27 mouse cellular contexts compared by ENCODE assay signal in genomic region chr17:46505617-46506016, GRCm38 (mm10). TPM values are rescaled to one million over a fixed set of nuclear protein-coding genes. Genes with fewer than 3 reads are reported as not detected.
DNase-seq lines count a peak whose midpoint lies in the region; ATAC-seq and TF ChIP-seq lines count a peak whose summit lies in the region.
"Had no signal": no experiment of that assay in that cellular context is flagged by ENCODE, and none has a peak within 500 bp of the region (broad histone marks: within the 10 kb centered on the region; RNA-seq: fewer than 3 reads in every experiment).

No protein-coding gene starts in this region.

- peak; percentile 59 for DNase-seq in adrenal gland, postnatal 14 days
- no peak for DNase-seq in adrenal gland, postnatal 4 days (ENCODE audit: low spot score in 2 of 2)
- peak; percentile 75 for DNase-seq in kidney, adult 18-20 months
- peak; percentile 93 for DNase-seq in kidney, adult 2 months
- peak; percentile 82 to 93 for DNase-seq in kidney, postnatal 25 days
- no peak for DNase-seq in stomach, postnatal 0 days (ENCODE audit: low spot score)
- no peak for DNase-seq in hindbrain, embryonic 11.5 days (ENCODE audit: low spot score)
- DNase-seq: cerebellum, adult 2 months; cerebellum, postnatal 36 days; embryo, embryonic 11 days; gastrocnemius, postnatal 10 days; lung, adult 18-20 months; lung, postnatal 10 days; thymus, adult 18-20 months; thymus, postnatal 36 days had no signal

- no peak overlapping the region for H3K9ac ChIP-seq in kidney, embryonic 15.5 days
- H3K9ac ChIP-seq in stomach, postnatal 0 days (ENCODE audit: low read length) = no peak overlapping the region
- H3K9ac ChIP-seq in hindbrain, embryonic 11.5 days (ENCODE audit: low read depth, low read length) = no peak overlapping the region
- H3K9ac ChIP-seq: forebrain, embryonic 13.5 days; stomach, embryonic 15.5 days had no signal

- TF ChIP-seq POLR2A in kidney, adult 2 months (IDR thresholded peaks at IDR 0.05; ENCODE audit: low read depth, low read length) = no peak

- WGBS in kidney, embryonic 15.5 days = 87% methylated on average over 3 of the region's 3 CpGs
- WGBS in kidney, adult 2 months = 72% methylated on average over 3 of the region's 3 CpGs
- 81% methylated on average over 3 of the region's 3 CpGs for WGBS in stomach, postnatal 0 days
- 88% methylated on average over 3 of the region's 3 CpGs for WGBS in hindbrain, embryonic 11.5 days

- peaks cover 8% of the 10 kb centered on the region; the same call in 1 of the 2 replicates for H3K4me1 ChIP-seq in kidney, embryonic 15.5 days
- peaks cover 21% of the 10 kb centered on the region for H3K4me1 ChIP-seq in kidney, adult 2 months (ENCODE audit: control insufficient read depth, insufficient read depth, low read length)
- H3K4me1 ChIP-seq in stomach, postnatal 0 days (replicated peaks; ENCODE audit: control insufficient read depth, insufficient read depth) = no peaks in the 10 kb centered on the region
- H3K4me1 ChIP-seq in hindbrain, embryonic 11.5 days (replicated peaks; ENCODE audit: control insufficient read depth, insufficient read depth, low read length) = no peaks in the 10 kb centered on the region
- H3K4me1 ChIP-seq: forebrain, embryonic 13.5 days; midbrain, embryonic 10.5 days; stomach, embryonic 15.5 days had no signal

- H3K4me2 ChIP-seq in kidney, embryonic 15.5 days = no peak overlapping the region
- no peak overlapping the region for H3K4me2 ChIP-seq in stomach, postnatal 0 days (replicated peaks; ENCODE audit: low read depth)
- no peak overlapping the region for H3K4me2 ChIP-seq in hindbrain, embryonic 11.5 days (replicated peaks; ENCODE audit: low read depth, low read length)
- H3K4me2 ChIP-seq: forebrain, embryonic 13.5 days; liver, embryonic 11.5 days; stomach, embryonic 15.5 days had no signal

- H3K36me3 ChIP-seq in kidney, embryonic 15.5 days = 0 out of 2 replicates have a peak, but pooled peaks cover under 1% of the 10 kb centered on the region
- H3K36me3 ChIP-seq in kidney, adult 2 months (ENCODE audit: control insufficient read depth, insufficient read depth, low read length) = no peaks in the 10 kb centered on the region
- no peaks in the 10 kb centered on the region for H3K36me3 ChIP-seq in stomach, postnatal 0 days (ENCODE audit: control insufficient read depth, insufficient read depth, low read length)
- H3K36me3 ChIP-seq in hindbrain, embryonic 11.5 days (ENCODE audit: control insufficient read depth, insufficient read depth, low read length) = no peaks in the 10 kb centered on the region
- H3K36me3 ChIP-seq: stomach, embryonic 15.5 days had no signal

- no peak for TF ChIP-seq CTCF in kidney, adult 2 months (conservative IDR thresholded peaks at IDR 0.05; ENCODE audit: insufficient read depth, insufficient read length, low read depth, low read length)
- no peak for TF ChIP-seq CTCF in stomach, postnatal 0 days (IDR thresholded peaks at IDR 0.05; ENCODE audit: low read depth)

- no peak overlapping the region for H3K4me3 ChIP-seq in kidney, embryonic 15.5 days (replicated peaks)
- no peak overlapping the region for H3K4me3 ChIP-seq in kidney, adult 2 months (ENCODE audit: insufficient read depth, low read depth, low read length)
- no peak overlapping the region for H3K4me3 ChIP-seq in stomach, postnatal 0 days (ENCODE audit: low read depth, low read length)
- H3K4me3 ChIP-seq in hindbrain, embryonic 11.5 days (ENCODE audit: low read depth, low read length) = no peak overlapping the region
- H3K4me3 ChIP-seq: forebrain, embryonic 13.5 days; layer of hippocampus, adult 2 months; midbrain, embryonic 10.5 days; myocyte; stomach, embryonic 15.5 days had no signal

- ATAC-seq in kidney, embryonic 15.5 days (replicated peaks; ENCODE audit: low FRiP score) = no peak
- ATAC-seq in stomach, postnatal 0 days (ENCODE audit: low FRiP score, low TSS enrichment) = no peak
- ATAC-seq in hindbrain, embryonic 11.5 days (ENCODE audit: low FRiP score) = no peak
- ATAC-seq: forebrain, embryonic 13.5 days; intestine, postnatal 0 days; midbrain, embryonic 16.5 days; Patski had no signal

- H3K9me3 ChIP-seq in kidney, embryonic 15.5 days (replicated peaks) = no peaks in the 10 kb centered on the region
- no peaks in the 10 kb centered on the region for H3K9me3 ChIP-seq in stomach, postnatal 0 days (ENCODE audit: control insufficient read depth, low read length)
- H3K9me3 ChIP-seq in hindbrain, embryonic 11.5 days (ENCODE audit: control insufficient read depth, low read length) = no peaks in the 10 kb centered on the region
- H3K9me3 ChIP-seq: forebrain, embryonic 13.5 days; G1E; midbrain, embryonic 10.5 days; stomach, embryonic 15.5 days had no signal

- TF ChIP-seq EP300 in stomach, postnatal 0 days (optimal IDR thresholded peaks at IDR 0.05) = no peak

- H3K27me3 ChIP-seq in kidney, embryonic 15.5 days = no peaks in the 10 kb centered on the region
- H3K27me3 ChIP-seq in kidney, adult 2 months (replicated peaks; ENCODE audit: control insufficient read depth, insufficient read depth, low read length) = no peaks in the 10 kb centered on the region
- H3K27me3 ChIP-seq in stomach, postnatal 0 days (ENCODE audit: control insufficient read depth, insufficient read depth, low read length) = no peaks in the 10 kb centered on the region
- no peaks in the 10 kb centered on the region for H3K27me3 ChIP-seq in hindbrain, embryonic 11.5 days (ENCODE audit: control insufficient read depth, insufficient read depth, low read length)
- H3K27me3 ChIP-seq: CH12.LX; forebrain, embryonic 13.5 days; Patski; stomach, embryonic 15.5 days had no signal

- H3K27ac ChIP-seq in kidney, embryonic 15.5 days = no peak overlapping the region
- H3K27ac ChIP-seq in kidney, adult 2 months (ENCODE audit: insufficient read depth, low read depth, low read length) = peak overlapping the region; percentile 68
- H3K27ac ChIP-seq in stomach, postnatal 0 days (replicated peaks) = no peak overlapping the region
- no peak overlapping the region for H3K27ac ChIP-seq in hindbrain, embryonic 11.5 days (ENCODE audit: low read depth, low read length)
- H3K27ac ChIP-seq: forebrain, embryonic 13.5 days; layer of hippocampus, adult 2 months; midbrain, embryonic 10.5 days; stomach, embryonic 15.5 days had no signal

RNA-seq across cellular contexts. Expression of gene Dnph1, which starts 9.1 kb away (rescaled TPM):
- 5.3 and 7.8 TPM in 2 replicates for total RNA-seq in adrenal gland, postnatal 14 days (2021)
- total RNA-seq in adrenal gland, postnatal 4 days (2021) = 1 to 10 TPM; 9.2 to 9.3 TPM
- polyA plus RNA-seq in kidney, embryonic 15.5 days (2015; fragmentation: Nextera tagmentation; extraction: Ambion mirVana) = 58.0 and 58.5 TPM in 2 replicates
- polyA plus RNA-seq in kidney, adult 2 months (2012; rRNA removed) = 20.7 and 22.8 TPM in 2 replicates
- 23.8 and 24.7 TPM in 2 replicates for polyA plus RNA-seq in stomach, postnatal 0 days (2015; fragmentation: Nextera tagmentation; extraction: Ambion mirVana)
- polyA plus RNA-seq in hindbrain, embryonic 11.5 days (2014; fragmentation: Nextera tagmentation; extraction: Ambion mirVana) = 59.7 and 64.7 TPM in 2 replicates

RNA-seq across cellular contexts. Expression of gene Ttbk1, which starts 18.1 kb away (rescaled TPM):
- total RNA-seq in adrenal gland, postnatal 14 days (2021) = 0.78 and 1.4 TPM in 2 replicates
- total RNA-seq in adrenal gland, postnatal 4 days (2021) = 1 to 10 TPM; 2.4 to 3.7 TPM
- polyA plus RNA-seq in kidney, embryonic 15.5 days (2015; fragmentation: Nextera tagmentation; extraction: Ambion mirVana) = 0.17 and 0.26 TPM in 2 replicates
- 1.4 and 1.6 TPM in 2 replicates for polyA plus RNA-seq in kidney, adult 2 months (2012; rRNA removed)
- 0.13 and 0.15 TPM in 2 replicates for polyA plus RNA-seq in stomach, postnatal 0 days (2015; fragmentation: Nextera tagmentation; extraction: Ambion mirVana)
- 2.3 and 2.4 TPM in 2 replicates for polyA plus RNA-seq in hindbrain, embryonic 11.5 days (2014; fragmentation: Nextera tagmentation; extraction: Ambion mirVana)
- polyA plus RNA-seq: myocyte had no signal

RNA-seq across cellular contexts. Expression of gene Cul9, which starts 40.6 kb away (rescaled TPM):
- total RNA-seq in adrenal gland, postnatal 14 days (2021) = 17.1 and 20.7 TPM in 2 replicates
- total RNA-seq in adrenal gland, postnatal 4 days (2021) = 10 to 100 TPM; 26.2 to 26.6 TPM
- polyA plus RNA-seq in kidney, embryonic 15.5 days (2015; fragmentation: Nextera tagmentation; extraction: Ambion mirVana) = 5.3 and 5.8 TPM in 2 replicates
- 27.0 and 32.4 TPM in 2 replicates for polyA plus RNA-seq in kidney, adult 2 months (2012; rRNA removed)
- 1.9 and 2.6 TPM in 2 replicates for polyA plus RNA-seq in stomach, postnatal 0 days (2015; fragmentation: Nextera tagmentation; extraction: Ambion mirVana)
- polyA plus RNA-seq in hindbrain, embryonic 11.5 days (2014; fragmentation: Nextera tagmentation; extraction: Ambion mirVana) = 4.7 and 4.8 TPM in 2 replicates

RNA-seq across cellular contexts. Expression of gene Srf, which starts 50.4 kb away (rescaled TPM):
- total RNA-seq in adrenal gland, postnatal 14 days (2021) = 38.4 and 39.2 TPM in 2 replicates
- total RNA-seq in adrenal gland, postnatal 4 days (2021) = 10 to 100 TPM; 35.4 to 36.8 TPM
- polyA plus RNA-seq in kidney, embryonic 15.5 days (2015; fragmentation: Nextera tagmentation; extraction: Ambion mirVana) = 9.1 and 9.5 TPM in 2 replicates
- polyA plus RNA-seq in kidney, adult 2 months (2012; rRNA removed) = 67.0 and 86.3 TPM in 2 replicates
- 3.7 and 4.3 TPM in 2 replicates for polyA plus RNA-seq in stomach, postnatal 0 days (2015; fragmentation: Nextera tagmentation; extraction: Ambion mirVana)
- 5.1 and 8.2 TPM in 2 replicates for polyA plus RNA-seq in hindbrain, embryonic 11.5 days (2014; fragmentation: Nextera tagmentation; extraction: Ambion mirVana)

Comparison
In these comparisons a context has a peak if more than half of its experiments do, and no peak if none do; other contexts are left out.
1. DNase-seq: peak in adrenal gland, postnatal 14 days (single experiment), kidney, adult 18-20 months (single experiment), kidney, adult 2 months (single experiment) and kidney, postnatal 25 days (2 of 2); none in adrenal gland, postnatal 4 days (0 of 2), stomach, postnatal 0 days (single experiment) and hindbrain, embryonic 11.5 days (single experiment).